Mouse (Mus musculus) megakaryocyte progenitor cell, adult 5-6 weeks (primary cell): ENCODE results near the gene Irf2bpl. TPM values are rescaled to one million over a fixed set of nuclear protein-coding genes. Genes with fewer than 3 reads are reported as not detected.

Experiments
- ATAC-seq: replicated peaks from 2 replicates; pipeline ENCODE4 v1.8.0; 2016; ENCODE audit warnings: mild to moderate bottlenecking, moderate TSS enrichment, inconsistent platforms; ENCODE audit not compliant: poor library complexity
- total RNA-seq, 2 experiments: library from RNA; stranded (forward) in 1 of 2; stranded (reverse) in 1 of 2; fragments of 157-497, 149-512 nt in 1 of 2; fragments of 200-1000 nt in 1 of 2; gene quantifications; 2 replicates each; pipeline versions ENCODE4 v1.2.3 to v1.2.4; 2015 to 2017

The Irf2bpl gene
- total RNA-seq, 2 experiments from 2014 or later: 1.6 to 1.8 TPM

DNA sequence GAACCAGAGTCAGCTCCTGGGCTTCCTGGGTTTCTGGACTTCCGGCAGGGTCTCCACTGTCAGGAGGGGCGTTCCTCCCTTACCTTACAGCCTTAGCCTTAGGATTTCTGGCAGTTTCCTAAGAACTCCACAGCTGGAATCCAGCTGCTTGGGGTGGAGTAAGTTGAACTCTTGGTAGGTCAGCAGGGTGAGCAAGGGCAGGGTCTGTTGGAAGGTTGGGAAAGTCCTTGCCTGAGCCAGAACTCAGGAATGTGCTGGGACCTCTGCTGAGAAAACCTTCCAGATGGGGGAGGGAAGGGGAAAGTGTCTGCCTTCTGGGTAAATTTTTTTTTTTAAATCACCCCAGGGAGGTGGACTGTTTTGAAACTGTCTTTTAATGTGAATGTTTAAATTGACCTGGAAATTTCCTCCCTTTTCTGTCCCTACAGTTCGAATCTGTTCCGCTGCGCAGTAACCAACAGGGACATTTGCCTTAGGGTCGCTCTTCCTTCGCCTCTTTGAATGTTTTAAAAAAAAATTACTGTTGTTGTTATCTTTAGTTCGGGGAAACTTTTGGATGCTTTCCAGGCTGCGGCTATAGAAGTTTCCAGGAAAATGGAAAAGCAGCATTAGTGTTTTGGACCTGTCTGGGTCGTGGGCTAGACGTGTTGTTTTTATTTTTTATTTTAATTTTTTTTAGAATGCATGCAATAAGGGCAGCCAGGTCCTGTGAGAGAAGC, 15.0 kb upstream of the Irf2bpl start:
- no peak for ATAC-seq

DNA sequence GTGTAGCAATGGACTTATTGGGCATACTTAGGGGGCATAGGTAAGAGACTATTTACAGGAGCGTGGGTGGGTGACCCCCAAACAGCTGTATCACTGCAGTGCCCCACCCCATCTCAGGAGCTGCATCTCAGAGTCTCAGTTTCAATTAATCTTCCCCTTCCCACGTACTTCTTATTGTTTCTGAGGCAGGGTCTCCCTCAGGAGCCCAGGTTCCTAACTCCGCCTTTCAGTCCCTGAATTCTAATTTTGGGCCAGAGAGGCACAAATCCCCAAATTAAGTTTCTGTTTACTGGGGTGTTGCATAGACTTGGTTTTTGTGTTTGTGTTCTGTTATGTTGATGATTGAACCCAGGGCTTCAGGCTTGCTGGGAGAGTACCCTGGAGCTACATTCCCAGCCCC, 13.8 kb upstream of the Irf2bpl start:
- ATAC-seq: no peak

DNA sequence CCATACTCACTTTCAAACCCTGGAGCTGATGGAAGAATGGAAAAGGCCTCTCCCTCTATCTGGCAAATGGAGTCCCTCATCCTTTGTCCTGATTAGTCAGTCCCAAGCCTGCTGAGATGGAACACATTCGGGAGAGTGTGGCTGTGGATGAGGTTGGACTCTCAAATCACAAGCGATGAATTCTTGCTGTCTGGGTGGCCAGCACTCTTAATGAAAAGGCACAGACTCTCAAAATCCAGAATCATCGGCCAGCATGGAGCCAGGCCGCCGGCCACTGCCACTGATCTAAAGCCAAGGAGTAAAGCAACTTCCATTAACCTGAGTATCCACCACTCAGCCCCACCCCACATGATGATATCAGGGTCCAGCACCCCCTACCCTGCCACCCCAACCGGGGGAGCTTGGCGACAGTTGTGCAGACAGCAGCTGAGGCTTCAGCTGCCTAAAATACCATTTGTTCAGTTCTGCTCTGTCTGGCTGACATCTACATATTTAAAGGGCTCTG, 13.2 kb upstream of the Irf2bpl start:
- ATAC-seq: no peak

DNA sequence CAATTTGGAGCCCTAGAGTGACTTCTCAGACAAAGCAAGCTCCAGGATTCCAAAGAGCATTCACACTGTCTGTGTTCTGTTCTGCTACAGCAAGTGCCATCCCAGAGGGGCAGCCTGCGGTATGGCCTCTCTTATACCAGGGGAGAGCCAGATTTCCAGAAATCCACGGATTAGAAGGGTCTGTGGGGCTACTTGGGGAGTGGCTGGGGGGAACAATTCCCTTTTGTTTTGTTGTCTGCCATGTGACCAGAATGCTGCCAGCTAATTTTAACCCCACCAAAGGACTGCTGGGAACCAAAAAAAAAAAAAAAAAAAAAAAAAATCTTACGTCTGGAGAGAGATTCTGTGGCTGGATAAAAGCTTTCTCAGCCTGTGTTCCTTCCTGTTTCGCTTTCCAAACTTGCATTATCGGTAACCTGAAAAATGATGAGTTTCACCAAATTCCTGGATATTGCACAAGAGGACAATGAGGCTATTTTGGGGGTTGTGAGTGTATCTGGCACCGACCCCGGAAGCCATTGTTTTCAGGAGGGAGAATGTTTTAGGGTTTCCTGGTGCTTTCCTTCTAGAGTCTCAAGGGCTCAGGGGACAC, 12.4 kb upstream of the Irf2bpl start:
- ATAC-seq: peak; percentile 23

DNA sequence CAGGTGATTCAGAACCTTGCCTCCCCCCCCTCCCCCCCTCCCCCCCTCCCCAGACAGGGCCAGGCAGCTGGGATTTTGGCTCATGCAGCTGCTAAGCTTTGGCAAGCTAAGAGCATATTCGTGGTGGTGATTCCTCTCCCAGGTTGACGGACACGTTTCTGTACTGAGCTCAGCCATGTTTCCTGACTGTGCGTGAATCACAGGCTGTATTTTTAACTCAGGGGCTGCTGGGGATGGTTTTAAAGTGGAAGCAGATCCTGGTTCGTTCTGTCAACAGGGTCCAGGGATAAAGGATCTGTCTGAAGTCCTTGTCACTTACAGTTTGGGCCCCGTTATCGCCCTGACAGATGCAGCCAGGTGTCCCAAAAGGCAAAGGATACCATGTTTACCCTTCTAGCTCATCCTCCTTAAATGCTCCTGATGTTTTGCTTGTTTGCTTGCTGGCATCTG, 11.9 kb upstream of the Irf2bpl start:
- ATAC-seq: no peak

DNA sequence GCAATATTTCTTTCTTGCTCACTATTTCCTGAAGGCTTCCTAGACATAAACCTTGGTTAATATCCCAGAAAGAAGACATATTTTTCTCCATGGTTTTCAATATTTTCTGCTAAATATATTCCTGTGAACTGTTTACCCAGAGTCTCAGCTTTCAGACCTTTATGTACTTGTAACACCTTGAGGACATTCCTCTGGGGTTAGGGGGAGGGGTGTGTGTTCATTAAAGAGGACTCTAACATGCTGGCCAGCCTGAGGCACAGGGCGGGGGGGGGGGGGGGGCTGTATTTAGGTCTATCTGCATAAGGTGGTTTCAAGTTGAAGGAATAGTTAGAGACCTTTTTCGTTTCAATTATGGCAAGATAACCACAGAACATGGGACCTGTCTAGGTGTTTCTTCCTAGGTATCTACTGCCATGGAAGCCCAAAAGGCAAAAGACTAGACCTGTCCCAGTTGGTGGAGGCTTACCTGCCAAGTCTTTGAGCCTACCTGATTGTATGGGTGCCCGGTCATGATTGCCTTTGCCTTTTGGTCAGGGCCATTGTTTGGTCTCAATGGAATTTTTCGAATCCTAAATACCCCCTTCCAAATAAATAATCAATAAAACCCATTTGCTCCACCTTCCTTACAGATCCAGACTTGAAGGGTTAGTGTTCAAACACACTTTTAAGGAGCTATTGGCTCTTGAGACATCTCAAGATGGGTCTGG, 11.3 kb upstream of the Irf2bpl start:
- no peak for ATAC-seq

DNA sequence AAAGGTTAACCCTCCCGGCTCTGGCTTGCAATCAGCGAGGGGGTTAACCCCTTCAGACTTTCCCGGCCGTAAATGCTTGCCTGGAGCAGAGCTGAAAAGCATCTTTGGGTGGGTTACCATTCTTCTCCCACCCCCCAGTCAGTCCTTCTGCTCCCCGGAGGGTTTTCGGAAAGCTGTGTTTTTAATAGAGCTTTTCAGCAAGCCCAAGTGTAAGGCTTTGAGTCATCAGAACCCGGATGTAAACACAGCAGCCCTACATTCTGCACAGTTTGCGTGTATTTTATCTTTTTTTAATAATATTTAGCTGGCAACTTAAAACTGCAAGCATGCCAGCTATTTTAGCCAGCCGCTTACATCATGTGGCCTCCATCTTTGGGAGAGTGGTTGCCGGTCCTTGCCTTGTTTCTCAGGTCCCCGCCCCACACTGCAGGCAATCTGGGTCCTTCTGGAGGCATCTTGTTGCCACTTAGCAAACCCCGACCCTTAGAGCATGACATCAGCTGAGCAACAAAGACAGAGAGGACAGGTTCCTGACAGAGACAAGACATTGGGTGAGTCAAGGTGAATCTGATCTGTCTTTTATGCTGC, 10.3 kb upstream of the Irf2bpl start:
- 0 out of 2 replicates have a peak, but pooled peaks have one; percentile 1 for ATAC-seq

DNA sequence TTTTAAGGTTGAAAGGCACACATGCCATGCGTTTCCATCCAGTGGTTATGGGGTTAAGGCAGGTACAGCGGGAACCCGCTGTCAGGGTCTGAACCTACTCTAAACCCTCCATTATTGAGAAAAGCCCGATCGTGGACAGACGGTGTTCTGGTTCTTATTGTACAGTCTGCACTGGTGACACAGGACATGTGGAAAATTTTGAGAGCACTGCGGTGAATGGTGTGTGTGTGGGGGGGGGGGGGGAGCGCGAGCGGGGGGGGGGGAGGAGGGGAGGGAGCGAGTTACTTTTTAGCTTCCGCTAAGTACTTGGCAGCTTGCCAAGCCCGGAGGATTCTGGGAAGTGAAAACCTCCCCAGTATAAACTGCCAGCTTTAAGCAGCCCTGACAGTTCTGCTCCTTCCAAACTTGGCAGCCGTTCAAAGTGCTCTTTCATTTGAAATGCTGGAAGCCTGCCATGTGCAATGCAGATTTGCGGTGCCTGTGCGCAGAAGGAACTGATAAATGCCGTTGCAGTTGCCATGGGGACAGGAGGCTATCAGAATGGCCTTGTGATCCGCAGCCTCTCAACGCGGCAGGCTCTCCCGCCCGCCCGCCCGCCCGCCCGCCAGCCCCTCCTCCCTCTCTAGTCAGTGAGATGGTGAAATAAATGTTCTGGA, 9.7 kb upstream of the Irf2bpl start:
- peak; percentile 75 for ATAC-seq

DNA sequence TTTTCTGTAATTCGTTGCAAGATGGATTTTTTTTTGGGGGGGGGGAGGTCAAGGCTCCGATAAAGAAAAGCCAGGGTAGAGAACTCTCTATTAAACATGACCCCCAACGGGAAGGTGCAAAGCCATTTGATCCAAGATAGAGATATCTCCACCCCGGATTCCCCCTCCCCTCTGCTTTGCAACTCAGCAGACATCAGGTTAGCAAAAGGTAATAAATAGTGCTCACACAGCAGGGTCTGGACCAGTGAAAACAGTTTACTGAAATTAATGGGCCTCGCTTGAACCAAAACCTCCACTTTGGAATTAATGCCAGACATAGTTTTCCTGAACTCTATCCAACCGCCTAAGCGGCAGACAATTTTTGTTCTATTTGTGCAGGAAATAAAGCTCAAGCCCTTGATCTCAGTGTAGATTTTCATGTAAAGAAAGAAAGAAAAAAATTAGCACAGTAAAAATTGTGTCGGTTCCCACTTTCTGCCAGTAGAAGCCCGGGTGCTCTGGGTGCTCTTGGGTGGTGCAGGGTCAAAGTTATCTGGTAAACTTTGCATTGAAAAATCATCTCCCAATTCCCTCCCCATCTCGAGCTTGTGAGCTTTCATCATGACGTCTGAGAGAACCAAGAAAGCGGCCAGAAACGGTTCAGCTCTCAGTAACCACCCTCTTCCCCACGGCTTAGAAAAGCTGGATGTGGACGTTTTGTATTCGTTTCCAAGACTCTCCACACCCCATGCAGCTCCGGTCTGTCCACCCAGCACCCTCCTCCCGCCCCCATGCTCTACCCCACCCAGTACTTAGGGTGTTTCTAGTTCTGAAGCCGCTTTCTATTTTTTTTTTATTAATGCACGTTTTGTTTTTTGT, 9.0 kb upstream of the Irf2bpl start:
- ATAC-seq: no peak; the same call in 1 of the 2 replicates

DNA sequence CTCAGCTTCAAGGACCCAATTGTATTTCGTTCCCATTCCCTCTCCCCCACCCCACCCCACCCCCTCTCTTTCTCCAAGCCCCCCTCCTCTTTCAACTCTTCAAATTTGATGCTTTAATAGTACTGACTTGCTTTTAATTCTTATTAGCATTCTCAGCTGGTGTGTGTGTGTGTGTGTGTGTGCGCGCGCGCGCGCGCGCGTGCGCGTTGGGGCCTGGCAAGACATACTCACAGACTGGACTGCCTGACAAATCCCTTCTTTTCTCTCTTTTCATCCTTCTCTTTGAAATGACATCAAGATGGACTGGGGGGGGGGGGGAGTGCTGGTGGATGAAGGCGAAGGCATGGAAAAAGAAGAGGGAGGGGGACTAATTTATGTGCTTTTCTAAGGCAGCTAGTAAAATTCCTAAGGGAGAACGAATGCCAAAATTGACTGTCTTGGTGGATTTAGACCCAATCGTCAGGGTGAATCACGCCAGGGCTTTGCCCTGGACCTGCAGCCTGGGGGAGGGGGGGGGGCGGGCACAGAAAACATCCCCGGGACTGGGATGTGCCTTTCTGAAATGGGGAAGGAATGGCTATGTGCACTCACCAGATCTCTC, 8.2 kb upstream of the Irf2bpl start:
- no peak for ATAC-seq

DNA sequence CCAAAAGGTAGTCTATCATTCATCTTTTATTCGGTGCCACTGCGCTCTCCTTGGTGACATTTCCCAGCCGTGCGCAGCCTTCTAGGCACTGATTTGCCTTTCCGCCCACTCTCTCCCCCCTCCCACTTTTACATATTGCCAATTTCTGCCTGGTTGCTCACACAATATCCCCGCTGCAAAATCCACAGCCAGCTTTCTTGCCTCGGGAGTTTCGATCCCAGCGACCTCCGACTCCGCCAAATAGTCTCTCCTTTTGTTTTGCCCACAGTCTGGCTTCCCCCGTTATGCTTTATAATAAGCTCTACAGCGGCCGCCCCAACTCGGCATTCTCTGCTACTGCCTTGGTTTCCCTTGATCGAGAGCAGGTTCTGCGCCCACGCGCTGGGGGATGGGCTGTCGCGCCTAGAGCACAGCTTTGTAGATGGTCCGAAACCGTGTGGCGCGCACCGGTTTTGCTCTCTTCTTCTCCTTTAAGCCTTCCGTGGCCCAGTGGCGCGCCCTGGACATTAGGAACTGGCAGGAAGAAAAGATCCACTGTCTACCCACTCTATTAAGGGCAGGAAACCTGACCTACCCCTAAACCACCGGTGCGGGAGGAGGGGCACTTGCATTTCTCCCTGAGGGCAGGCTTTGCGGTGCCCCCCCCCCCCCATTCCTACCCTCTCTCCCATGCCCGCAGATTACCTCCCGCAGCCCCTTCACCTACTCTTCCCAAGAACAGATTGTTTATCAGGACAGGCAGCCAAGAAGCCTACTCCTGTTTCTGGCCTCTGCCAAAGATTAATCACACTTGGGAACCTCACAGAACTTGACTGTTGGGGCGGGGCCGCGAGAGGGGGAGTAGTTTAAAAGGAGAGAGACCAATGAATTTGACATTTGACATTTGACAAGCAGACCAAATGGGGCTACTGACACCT, 7.4 kb upstream of the Irf2bpl start:
- peak; percentile 26 for ATAC-seq

DNA sequence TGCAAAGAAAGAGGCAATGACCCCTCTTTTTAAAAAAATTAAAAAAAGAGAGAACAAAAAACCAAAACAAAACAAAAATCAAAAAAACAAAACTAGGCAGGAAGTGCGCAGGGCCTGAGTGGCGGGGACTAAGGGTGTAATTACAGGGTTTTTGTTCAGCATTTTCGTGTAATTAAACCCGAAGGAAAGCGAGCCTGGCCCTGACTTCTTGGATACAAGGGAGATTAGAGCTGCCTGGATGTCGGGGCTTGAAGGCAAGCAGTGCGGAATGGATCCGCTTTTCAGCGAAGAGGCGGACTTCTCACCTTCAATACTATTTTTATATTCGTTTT, 6.8 kb upstream of the Irf2bpl start:
- ATAC-seq: no peak

DNA sequence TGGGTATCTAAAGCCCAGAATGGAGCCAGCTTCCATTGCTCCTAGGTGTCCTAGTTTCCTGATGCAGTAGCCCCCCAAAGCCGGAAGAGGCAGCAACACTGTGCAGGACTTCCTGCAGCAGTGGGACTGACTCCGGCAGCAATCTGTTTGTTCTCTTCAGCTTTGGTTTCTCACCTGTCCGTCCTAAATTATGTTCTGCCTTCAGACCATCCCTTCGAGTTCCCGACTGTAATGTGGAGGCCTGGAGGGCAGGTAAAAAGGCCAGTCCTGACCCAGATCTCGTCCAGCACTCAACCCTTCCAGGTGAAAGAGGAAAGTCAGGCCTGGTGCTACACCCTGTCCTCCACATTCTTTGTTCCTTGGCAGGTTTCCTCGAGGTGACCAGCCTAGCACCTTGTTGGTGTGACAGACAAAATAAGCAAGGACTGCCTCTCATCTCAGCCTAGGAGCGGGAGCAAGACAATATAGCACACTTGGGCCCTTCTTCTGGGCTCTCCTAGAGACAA, 6.3 kb upstream of the Irf2bpl start:
- ATAC-seq: no peak

DNA sequence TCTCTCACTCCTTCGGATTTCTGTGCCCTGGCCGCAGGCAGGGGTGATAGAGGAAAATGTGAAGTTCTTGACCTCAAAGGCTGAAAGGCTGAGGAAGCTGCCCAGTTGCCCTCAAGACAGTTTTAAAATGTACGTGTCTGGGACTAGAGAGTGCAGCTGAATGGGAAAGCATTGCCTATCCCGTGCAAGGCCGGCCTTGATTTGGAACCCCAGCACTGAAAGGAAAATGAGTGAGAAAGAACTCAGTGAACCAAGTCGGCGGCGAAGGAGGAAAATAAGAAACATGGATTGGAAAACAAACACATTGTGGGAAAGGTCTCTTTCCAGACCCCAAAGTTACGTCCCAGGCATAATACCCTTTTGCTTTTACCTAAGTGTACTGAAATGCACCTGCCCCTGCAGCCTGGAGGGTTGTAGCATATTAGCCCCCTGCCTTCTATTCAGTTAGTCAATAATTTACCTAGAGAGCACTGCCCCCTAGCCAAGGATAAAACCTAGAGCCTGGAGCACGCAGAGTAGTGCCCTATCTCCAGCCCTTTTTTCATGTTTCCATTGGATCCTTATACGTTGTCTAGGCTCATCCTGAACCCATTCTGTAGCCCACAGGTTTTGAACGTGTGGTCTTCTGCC, 5.6 kb upstream of the Irf2bpl start:
- no peak for ATAC-seq

DNA sequence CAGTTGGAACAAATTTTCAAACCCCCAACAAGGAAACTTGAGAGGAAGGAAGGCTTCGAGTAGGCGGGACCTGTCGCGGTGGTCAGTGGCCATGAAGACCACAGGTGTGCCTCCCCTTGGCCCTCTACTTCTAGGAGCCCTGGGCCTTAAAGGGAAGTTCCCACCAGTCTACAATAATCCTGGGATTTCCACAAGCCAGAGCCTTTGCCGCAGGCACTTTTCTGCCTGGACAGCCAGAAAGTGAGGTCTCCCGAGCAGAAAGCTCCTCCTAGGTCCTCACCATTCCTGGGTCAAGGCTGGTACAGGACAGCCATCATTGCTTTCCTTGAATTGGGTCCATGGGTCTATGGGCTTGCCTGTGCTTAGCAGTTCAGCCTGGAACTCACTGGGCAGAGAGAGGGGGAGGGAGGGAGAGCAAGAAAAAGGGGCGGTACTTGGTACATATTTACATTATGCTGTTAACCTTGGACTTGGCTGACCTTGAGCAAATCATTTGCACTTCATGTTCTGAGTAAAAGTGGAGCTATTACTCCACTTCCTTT, 4.6 kb upstream of the Irf2bpl start:
- no peak for ATAC-seq

DNA sequence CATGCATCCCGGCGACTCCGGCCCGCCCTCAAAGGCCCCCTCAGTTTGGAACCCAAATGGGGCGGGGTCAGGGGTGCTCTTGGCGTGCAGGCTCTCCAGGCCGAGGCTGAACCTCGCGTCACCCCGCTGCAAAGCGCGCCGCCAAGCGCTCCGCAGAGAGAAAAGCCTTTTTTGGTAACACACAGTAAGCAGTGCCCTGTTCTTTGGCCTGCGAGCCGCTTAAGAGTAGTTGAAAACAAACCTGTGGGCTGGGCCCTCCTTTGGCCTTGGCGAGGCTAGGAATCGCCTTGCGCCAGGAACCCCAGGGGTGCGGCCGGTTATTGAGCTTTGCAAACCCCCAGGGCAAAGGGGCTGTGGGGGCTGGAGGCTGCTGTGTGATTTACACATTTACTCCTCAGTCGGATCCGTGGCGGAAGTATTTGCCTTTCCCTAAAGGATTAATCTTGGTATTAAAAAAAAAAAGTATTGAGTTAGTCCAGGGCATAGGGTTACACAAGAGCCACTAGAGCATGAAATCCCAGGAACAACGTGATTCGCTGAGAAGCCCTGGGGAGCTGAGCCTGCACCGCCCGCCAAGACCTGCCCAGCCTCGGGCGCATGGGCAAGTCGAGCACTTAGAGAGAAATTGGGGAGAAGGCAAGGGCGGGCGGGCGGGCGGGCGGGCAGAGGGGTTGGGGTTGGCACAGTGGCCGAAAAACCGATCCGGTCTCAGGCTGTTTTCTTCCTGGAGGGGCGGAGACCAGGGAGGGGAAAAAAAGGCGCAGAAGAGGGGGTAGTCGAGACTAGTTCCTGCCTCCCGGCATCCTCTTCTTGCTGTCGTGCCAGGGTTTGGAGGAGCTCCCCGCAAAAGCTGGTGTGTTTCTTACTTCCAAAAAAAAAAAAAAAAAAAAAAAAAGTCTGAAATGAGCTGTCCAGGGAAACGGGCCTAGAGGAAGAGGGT, 3.8 kb upstream of the Irf2bpl start:
- ATAC-seq: peak; percentile 47
